Mouse (Mus musculus): ENCODE data around the gene Rtn2.

- TF ChIP-seq CTCF (IDR thresholded peaks at IDR 0.05; ENCODE audit: extremely low read depth, insufficient read depth, insufficient read length, insufficient replicate concordance) (no peak), POLR2A (IDR thresholded peaks at IDR 0.05; ENCODE audit: low read depth, low read length) (no peak)
These were observed 61.9 kb downstream of the Rtn2 start, which contains the start of gene Ercc1 for GRCm38 (mm10) chr7:19344237-19344847.
